Mouse (Mus musculus) kidney, postnatal 0 days (tissue): ENCODE results near the gene Ankrd9. TPM values are rescaled to one million over a fixed set of nuclear protein-coding genes. Genes with fewer than 3 reads are reported as not detected.

Experiments
- ATAC-seq: fragments of 200-750 bp; cut with Nextera tagmentation; replicated peaks from 2 replicates; pipeline ENCODE4 v1.8.0; 2017; ENCODE audit warnings: low read depth, moderate number of reproducible peaks, moderate TSS enrichment, moderate library complexity; ENCODE audit not compliant: low FRiP score
- DNase-seq: peaks from one replicate; pipeline ENCODE4 v3.0.0-alpha.2; 2016; ENCODE audit warnings: low spot score
- H3K27ac ChIP-seq: fragments of 300-500 bp; sonication (generic); 2 replicates; pipeline ENCODE4 v1.5.1; 2014; ENCODE audit warnings: mild to moderate bottlenecking
- H3K27me3 ChIP-seq: fragments of 300-500 bp; sonication (generic); 2 replicates; pipeline ENCODE4 v1.6.1; 2014; ENCODE audit warnings: low read length, mixed read lengths; ENCODE audit not compliant: insufficient read depth
- H3K36me3 ChIP-seq: fragments of 300-500 bp; sonication (generic); 2 replicates; pipeline ENCODE4 v1.6.1; 2014; ENCODE audit warnings: low read length, mixed read lengths; ENCODE audit not compliant: insufficient read depth
- H3K4me1 ChIP-seq: fragments of 300-500 bp; sonication (generic); replicated peaks from 2 replicates; pipeline ENCODE4 v1.6.1; 2014; ENCODE audit warnings: antibody characterized with exemption, low read length, mixed read lengths; ENCODE audit not compliant: insufficient read depth
- H3K4me2 ChIP-seq: fragments of 300-500 bp; sonication (generic); 2 replicates; pipeline ENCODE4 v1.6.1; 2014; ENCODE audit warnings: mild to moderate bottlenecking, low read length, moderate library complexity, mixed read lengths
- H3K4me3 ChIP-seq: fragments of 300-500 bp; sonication (generic); replicated peaks from 2 replicates; pipeline ENCODE4 v1.5.1; 2014; ENCODE audit warnings: low read depth, low read length
- H3K9ac ChIP-seq: fragments of 300-500 bp; sonication (generic); 2 replicates; pipeline ENCODE4 v1.6.1; 2014; ENCODE audit warnings: low read depth, low read length
- H3K9me3 ChIP-seq: fragments of 300-500 bp; sonication (generic); replicated peaks from 2 replicates; pipeline ENCODE4 v1.6.1; 2016; ENCODE audit warnings: low read length, inconsistent platforms, mixed read lengths
- CTCF ChIP-seq: IDR thresholded peaks from 2 replicates; pipeline ENCODE4 v1.5.1; 2016; ENCODE audit warnings: antibody characterized with exemption, low read depth, mild to moderate bottlenecking, moderate library complexity
- WGBS: fragments of 180-500 bp; shearing (Covaris S2); extraction: QIAGEN DNeasy Blood & Tissue Kit; methylation state at CpG from one replicate; pipeline ENCODE4 v1.1.7; 2014; 5-methylcytosine and 5-hydroxymethylcytosine counted together
- polyA plus RNA-seq: library from polyadenylated mRNA; unstranded; fragments of >200 nt; fragmentation: Nextera tagmentation; extraction: Ambion mirVana; gene quantifications from 2 replicates; pipeline ENCODE4 v1.2.1, GENCODE M21; 2015

Gene Ankrd9
- polyA plus RNA-seq, 1 experiment from 2014 or later, result 19.5 TPM

- no peak for TF ChIP-seq CTCF
- H3K27ac ChIP-seq, result no peak overlapping the region
- no peak for ATAC-seq
- H3K4me3 ChIP-seq, result no peak overlapping the region
- H3K4me2 ChIP-seq, result no peak overlapping the region
- DNase-seq, result no peak
- H3K27me3 ChIP-seq, result no peaks in the 10 kb centered on the region
- H3K36me3 ChIP-seq, result no peaks in the 10 kb centered on the region
- WGBS, result 90% methylated on average over 2 of the region's 2 CpGs
- no peaks in the 10 kb centered on the region for H3K4me1 ChIP-seq
- no peak overlapping the region for H3K9ac ChIP-seq
- no peaks in the 10 kb centered on the region for H3K9me3 ChIP-seq
Observed at GRCm38 (mm10) chr12:110953900-110954299, 24.9 kb downstream of the Ankrd9 start.

- H3K27ac ChIP-seq, result no peak overlapping the region
- no peaks in the 10 kb centered on the region for H3K9me3 ChIP-seq
- H3K9ac ChIP-seq, result no peak overlapping the region
- WGBS, result 84% methylated on average over 3 of the region's 3 CpGs
- no peak for ATAC-seq
- no peak overlapping the region for H3K4me3 ChIP-seq
- no peak overlapping the region for H3K4me2 ChIP-seq
- TF ChIP-seq CTCF, result no peak
- DNase-seq, result no peak
- H3K36me3 ChIP-seq, result no peaks in the 10 kb centered on the region
- no peaks in the 10 kb centered on the region for H3K4me1 ChIP-seq
- H3K27me3 ChIP-seq, result no peaks in the 10 kb centered on the region
Observed at GRCm38 (mm10) chr12:110953443-110953842, 25.4 kb downstream of the Ankrd9 start.

- DNase-seq, result no peak
- WGBS, result 82% methylated on average over 6 of the region's 6 CpGs
- H3K4me3 ChIP-seq, result no peak overlapping the region
- peaks cover 2% of the 10 kb centered on the region; the same call in 1 of the 2 replicates for H3K36me3 ChIP-seq
- no peaks in the 10 kb centered on the region for H3K27me3 ChIP-seq
- H3K4me1 ChIP-seq, result no peaks in the 10 kb centered on the region
- TF ChIP-seq CTCF, result no peak
- H3K27ac ChIP-seq, result no peak overlapping the region
- no peak overlapping the region for H3K4me2 ChIP-seq
- no peak overlapping the region for H3K9ac ChIP-seq
- ATAC-seq, result no peak
- H3K9me3 ChIP-seq, result no peaks in the 10 kb centered on the region
Observed at GRCm38 (mm10) chr12:110952628-110953385, 26.0 kb downstream of the Ankrd9 start.

GRCm38 (mm10) chr12:110951236-110951635 lies 27.6 kb downstream of the Ankrd9 start:
- H3K9me3 ChIP-seq, result no peaks in the 10 kb centered on the region
- peaks cover 10% of the 10 kb centered on the region; the same call in 1 of the 2 replicates for H3K36me3 ChIP-seq
- no peak for TF ChIP-seq CTCF
- no peak overlapping the region for H3K4me2 ChIP-seq
- H3K4me3 ChIP-seq, result no peak overlapping the region
- no peak overlapping the region for H3K27ac ChIP-seq
- no peak overlapping the region for H3K9ac ChIP-seq
- no peaks in the 10 kb centered on the region for H3K27me3 ChIP-seq
- ATAC-seq (no peak), DNase-seq (no peak)
- H3K4me1 ChIP-seq, result no peaks in the 10 kb centered on the region
- WGBS, result 83% methylated on average over 7 of the region's 7 CpGs

GRCm38 (mm10) chr12:110950151-110950550 lies 28.7 kb downstream of the Ankrd9 start:
- no peak overlapping the region for H3K4me3 ChIP-seq
- 34% methylated on average over 4 of the region's 4 CpGs for WGBS
- ATAC-seq, result no peak

GRCm38 (mm10) chr12:110949410-110949809 lies 29.4 kb downstream of the Ankrd9 start:
- no peak for DNase-seq
- TF ChIP-seq CTCF, result no peak
- Histone ChIP-seq H3K27ac (no peak overlapping the region), H3K4me1 (no peaks in the 10 kb centered on the region), H3K36me3 (peaks cover 14% of the 10 kb centered on the region), H3K9me3 (no peaks in the 10 kb centered on the region), H3K4me3 (no peak overlapping the region), H3K27me3 (no peaks in the 10 kb centered on the region), H3K9ac (no peak overlapping the region), H3K4me2 (no peak overlapping the region)
- no peak for ATAC-seq
- WGBS, result 100% methylated on average over 1 of the region's 1 CpGs

More at GRCm38 (mm10) chr12:110950151-110950550, 28.7 kb downstream of the Ankrd9 start:
- Histone ChIP-seq H3K9ac (no peak overlapping the region), H3K9me3 (no peaks in the 10 kb centered on the region), H3K36me3 (peaks cover 11% of the 10 kb centered on the region; the same call in 1 of the 2 replicates), H3K27me3 (no peaks in the 10 kb centered on the region), H3K27ac (no peak overlapping the region), H3K4me1 (no peaks in the 10 kb centered on the region), H3K4me2 (no peak overlapping the region)
- DNase-seq, result no peak
- no peak for TF ChIP-seq CTCF

- 92% methylated on average over 3 of the region's 3 CpGs for WGBS
Observed at GRCm38 (mm10) chr12:110948910-110949201, 30.0 kb downstream of the Ankrd9 start.

More at GRCm38 (mm10) chr12:110948910-110949201, 30.0 kb downstream of the Ankrd9 start:
- TF ChIP-seq CTCF, result no peak
- Histone ChIP-seq H3K9ac (no peak overlapping the region), H3K36me3 (peaks cover 14% of the 10 kb centered on the region), H3K27me3 (no peaks in the 10 kb centered on the region), H3K4me1 (no peaks in the 10 kb centered on the region), H3K9me3 (no peaks in the 10 kb centered on the region), H3K4me2 (no peak overlapping the region), H3K27ac (no peak overlapping the region), H3K4me3 (no peak overlapping the region)
- ATAC-seq, result no peak
- no peak for DNase-seq
